Mouse (Mus musculus) hindbrain, embryonic 16.5 days (tissue): ENCODE data around the gene Upk2. TPM values are rescaled to one million over a fixed set of nuclear protein-coding genes. Genes with fewer than 3 reads are reported as not detected.

Experiments
- ATAC-seq: fragments of 200-750 bp; cut with Nextera tagmentation; 2 replicates; pipeline ENCODE4 v1.8.0; 2017; ENCODE audit warnings: moderate TSS enrichment, moderate library complexity
- H3K27ac ChIP-seq: fragments of 300-500 bp; sonication (generic); 2 replicates; pipeline ENCODE4 v1.5.1; 2014; ENCODE audit warnings: low read depth, mild to moderate bottlenecking, control low read depth, low read length, moderate library complexity
- H3K27me3 ChIP-seq: fragments of 300-500 bp; sonication (generic); replicated peaks from 2 replicates; pipeline ENCODE4 v1.6.1; 2014; ENCODE audit warnings: low read length; ENCODE audit not compliant: control insufficient read depth, insufficient read depth
- H3K36me3 ChIP-seq: fragments of 300-500 bp; sonication (generic); 2 replicates; pipeline ENCODE4 v1.6.1; 2014; ENCODE audit warnings: mild to moderate bottlenecking, low read length, moderate library complexity, mixed read lengths; ENCODE audit not compliant: control insufficient read depth, insufficient read depth
- H3K4me1 ChIP-seq: fragments of 300-500 bp; sonication (generic); 2 replicates; pipeline ENCODE4 v1.6.1; 2014; ENCODE audit warnings: low read depth, low read length; ENCODE audit not compliant: control insufficient read depth, insufficient read depth
- H3K4me2 ChIP-seq: fragments of 300-500 bp; sonication (generic); 2 replicates; pipeline ENCODE4 v1.6.1; 2014; ENCODE audit warnings: mild to moderate bottlenecking, low read length, control low read depth, moderate library complexity
- H3K4me3 ChIP-seq: fragments of 300-500 bp; sonication (generic); 2 replicates; pipeline ENCODE4 v1.5.1; 2014; ENCODE audit warnings: mild to moderate bottlenecking, low read length, control low read depth, moderate library complexity
- H3K9ac ChIP-seq: fragments of 300-500 bp; sonication (generic); 2 replicates; pipeline ENCODE4 v1.6.1; 2014; ENCODE audit warnings: low read depth, mild to moderate bottlenecking, control low read depth, low read length, moderate library complexity
- H3K9me3 ChIP-seq: fragments of 300-500 bp; sonication (generic); 2 replicates; pipeline ENCODE4 v1.6.1; 2014; ENCODE audit warnings: mild to moderate bottlenecking, low read length, moderate library complexity; ENCODE audit not compliant: control insufficient read depth
- WGBS: fragments of 180-500 bp; shearing (Covaris S2); extraction: QIAGEN DNeasy Blood & Tissue Kit; methylation state at CpG from one replicate; pipeline ENCODE4 v1.1.7; 2014; 5-methylcytosine and 5-hydroxymethylcytosine counted together
- polyA plus RNA-seq: library from polyadenylated mRNA; unstranded; fragments of >200 nt; fragmentation: Nextera tagmentation; extraction: Ambion mirVana; gene quantifications from 2 replicates; pipeline ENCODE4 v1.2.1, GENCODE M21; 2015

Upk2 gene
- polyA plus RNA-seq, 1 experiment from 2014 or later, result not detected

GRCm38 (mm10) chr9:44484311-44485104 lies 29.7 kb upstream of the Upk2 start:
- 23% methylated on average over 7 of the region's 7 CpGs for WGBS
- ATAC-seq, result no peak
- no peaks in the 10 kb centered on the region for H3K9me3 ChIP-seq
- peak overlapping the region; percentile 91 for H3K4me3 ChIP-seq
- H3K9ac ChIP-seq, result peak overlapping the region; percentile 98
- no peaks in the 10 kb centered on the region for H3K27me3 ChIP-seq
- H3K4me1 ChIP-seq, result peaks cover 64% of the 10 kb centered on the region
- peak overlapping the region; percentile 82 for H3K4me2 ChIP-seq
- no peak overlapping the region; the same call in 1 of the 2 replicates for H3K27ac ChIP-seq
- no peaks in the 10 kb centered on the region for H3K36me3 ChIP-seq

- peak; percentile 17; the same call in 1 of the 2 replicates for ATAC-seq
These were observed 28.8 kb upstream of the Upk2 start for GRCm38 (mm10) chr9:44483510-44484044.

GRCm38 (mm10) chr9:44483041-44483509 lies 28.3 kb upstream of the Upk2 start:
- peak overlapping the region; percentile 98 for H3K9ac ChIP-seq
- no peak for ATAC-seq
- H3K4me3 ChIP-seq, result peak overlapping the region; percentile 91
- no peaks in the 10 kb centered on the region for H3K9me3 ChIP-seq
- 1% methylated on average over 26 of the region's 39 CpGs for WGBS
- H3K4me2 ChIP-seq, result peak overlapping the region; percentile 82
- no peaks in the 10 kb centered on the region for H3K36me3 ChIP-seq
- H3K4me1 ChIP-seq, result peaks cover 50% of the 10 kb centered on the region
- no peaks in the 10 kb centered on the region for H3K27me3 ChIP-seq
- H3K27ac ChIP-seq, result peak overlapping the region; percentile 98

More at GRCm38 (mm10) chr9:44483510-44484044, 28.8 kb upstream of the Upk2 start:
- Histone ChIP-seq H3K27me3 (no peaks in the 10 kb centered on the region), H3K4me2 (peak overlapping the region; percentile 82), H3K9me3 (no peaks in the 10 kb centered on the region), H3K4me1 (peaks cover 55% of the 10 kb centered on the region), H3K36me3 (no peaks in the 10 kb centered on the region), H3K4me3 (peak overlapping the region; percentile 91), H3K27ac (peak overlapping the region; percentile 98), H3K9ac (peak overlapping the region; percentile 98)
- 0% methylated on average over 12 of the region's 12 CpGs for WGBS

GRCm38 (mm10) chr9:44482552-44482951 lies 27.8 kb upstream of the Upk2 start, which contains the start of gene Bcl9l:
TSS of gene Bcl9l (plus strand) at chr9:44482825.
- Histone ChIP-seq H3K27me3 (no peaks in the 10 kb centered on the region), H3K9ac (peak within 1 kb of the TSS; percentile 98), H3K9me3 (no peaks in the 10 kb centered on the region), H3K4me2 (peak within 1 kb of the TSS; percentile 82), H3K27ac (peak within 1 kb of the TSS; percentile 98), H3K4me1 (peaks cover 50% of the 10 kb centered on the region), H3K36me3 (no peaks in the 10 kb centered on the region), H3K4me3 (peak within 1 kb of the TSS; percentile 91)
- peak; percentile 75 for ATAC-seq
- under 1% methylated on average over 21 of the region's 31 CpGs for WGBS

GRCm38 (mm10) chr9:44482112-44482511 lies 27.3 kb upstream of the Upk2 start:
- peak overlapping the region; percentile 82 for H3K4me2 ChIP-seq
- peaks cover 50% of the 10 kb centered on the region for H3K4me1 ChIP-seq
- H3K9me3 ChIP-seq, result no peaks in the 10 kb centered on the region
- H3K27ac ChIP-seq, result peak overlapping the region; percentile 98
- H3K9ac ChIP-seq, result peak overlapping the region; percentile 98
- H3K4me3 ChIP-seq, result peak overlapping the region; percentile 91
- ATAC-seq, result no peak
- no peaks in the 10 kb centered on the region for H3K36me3 ChIP-seq
- no peaks in the 10 kb centered on the region for H3K27me3 ChIP-seq
- 8% methylated on average over 3 of the region's 3 CpGs for WGBS

GRCm38 (mm10) chr9:44479628-44480428 lies 25.1 kb upstream of the Upk2 start:
- peak; percentile 68 for ATAC-seq
- no peaks in the 10 kb centered on the region for H3K27me3 ChIP-seq
- H3K36me3 ChIP-seq, result no peaks in the 10 kb centered on the region
- WGBS, result under 1% methylated on average over 26 of the region's 26 CpGs
- H3K27ac ChIP-seq, result peak overlapping the region; percentile 98
- peak overlapping the region; percentile 90 for H3K9ac ChIP-seq
- no peaks in the 10 kb centered on the region for H3K9me3 ChIP-seq
- peaks cover 27% of the 10 kb centered on the region for H3K4me1 ChIP-seq
- H3K4me3 ChIP-seq, result peak overlapping the region; percentile 65
- peak overlapping the region; percentile 96 for H3K4me2 ChIP-seq

- Histone ChIP-seq H3K36me3 (no peaks in the 10 kb centered on the region), H3K27me3 (no peaks in the 10 kb centered on the region), H3K27ac (peak overlapping the region; percentile 98), H3K9me3 (no peaks in the 10 kb centered on the region), H3K4me3 (peak overlapping the region; percentile 65), H3K4me2 (peak overlapping the region; percentile 96), H3K9ac (peak overlapping the region; percentile 90), H3K4me1 (peaks cover 20% of the 10 kb centered on the region)
- under 1% methylated on average over 29 of the region's 29 CpGs for WGBS
- peak; percentile 63 for ATAC-seq
These were observed 24.3 kb upstream of the Upk2 start for GRCm38 (mm10) chr9:44478959-44479605.

GRCm38 (mm10) chr9:44478229-44478921 lies 23.6 kb upstream of the Upk2 start:
- peak overlapping the region; percentile 90 for H3K9ac ChIP-seq
- ATAC-seq, result peak; percentile 64
- no peaks in the 10 kb centered on the region for H3K27me3 ChIP-seq
- no peaks in the 10 kb centered on the region for H3K36me3 ChIP-seq
- peak overlapping the region; percentile 98 for H3K27ac ChIP-seq
- peaks cover 17% of the 10 kb centered on the region for H3K4me1 ChIP-seq
- no peaks in the 10 kb centered on the region for H3K9me3 ChIP-seq
- peak overlapping the region; percentile 96 for H3K4me2 ChIP-seq
- peak overlapping the region; percentile 65 for H3K4me3 ChIP-seq
- WGBS, result 0% methylated on average over 22 of the region's 27 CpGs
